11 mouse cellular contexts compared by ENCODE assay signal in the genomic region with DNA sequence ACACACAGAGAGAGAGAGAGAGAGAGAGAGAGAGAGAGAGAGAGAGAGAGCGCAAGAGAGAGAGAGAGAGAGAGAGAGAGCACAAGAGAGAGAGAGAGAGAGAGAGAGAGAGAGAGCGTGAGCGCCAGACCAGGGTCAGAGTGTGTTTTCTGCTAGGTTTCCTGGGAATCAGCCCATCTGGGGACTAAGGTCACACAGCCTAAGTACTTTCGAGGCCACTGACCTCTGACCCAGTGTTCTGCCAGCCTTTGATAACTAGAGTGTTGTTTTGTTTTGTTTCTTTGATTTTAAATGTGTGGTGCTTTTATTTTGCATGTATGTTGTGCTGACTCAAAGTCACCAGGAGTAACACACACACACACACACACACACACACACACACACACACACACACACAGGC. TPM values are rescaled to one million over a fixed set of nuclear protein-coding genes. Genes with fewer than 3 reads are reported as not detected.
DNase-seq lines count a peak whose midpoint lies in the region; ATAC-seq and TF ChIP-seq lines count a peak whose summit lies in the region.
"Had no signal": no experiment of that assay in that cellular context is flagged by ENCODE, and none has a peak within 500 bp of the region (broad histone marks: within the 10 kb centered on the region; RNA-seq: fewer than 3 reads in every experiment).

No protein-coding gene starts in this region.

- H3K9ac ChIP-seq in kidney, embryonic 14.5 days (ENCODE audit: low read depth, low read length): no peak overlapping the region
- H3K9ac ChIP-seq in embryonic facial prominence, embryonic 13.5 days: no peak overlapping the region
- no peak overlapping the region for H3K9ac ChIP-seq in intestine, postnatal 0 days (ENCODE audit: low read depth, low read length)
- H3K9ac ChIP-seq in liver, embryonic 15.5 days: no peak overlapping the region

- WGBS in kidney, embryonic 14.5 days: 30% methylated on average over 3 of the region's 4 CpGs
- WGBS in embryonic facial prominence, embryonic 13.5 days: 27% methylated on average over 3 of the region's 4 CpGs
- 16% methylated on average over 3 of the region's 4 CpGs for WGBS in intestine, postnatal 0 days
- 67% methylated on average over 3 of the region's 4 CpGs for WGBS in liver, embryonic 15.5 days (ENCODE audit: insufficient replicate concordance)

- no peaks in the 10 kb centered on the region for H3K9me3 ChIP-seq in kidney, embryonic 14.5 days (ENCODE audit: control insufficient read depth, low read length)
- H3K9me3 ChIP-seq in embryonic facial prominence, embryonic 13.5 days: no peaks in the 10 kb centered on the region
- no peaks in the 10 kb centered on the region for H3K9me3 ChIP-seq in intestine, postnatal 0 days (ENCODE audit: control insufficient read depth)
- no peaks in the 10 kb centered on the region for H3K9me3 ChIP-seq in liver, embryonic 15.5 days (replicated peaks)
- H3K9me3 ChIP-seq: megakaryocyte, embryonic 14.5 days had no signal

- no peak overlapping the region for H3K27ac ChIP-seq in kidney, embryonic 14.5 days (ENCODE audit: low read depth, low read length)
- H3K27ac ChIP-seq in embryonic facial prominence, embryonic 13.5 days: peak overlapping the region; percentile 72
- H3K27ac ChIP-seq in intestine, postnatal 0 days (ENCODE audit: low read depth, low read length): no peak overlapping the region
- H3K27ac ChIP-seq in liver, embryonic 15.5 days (replicated peaks): peak overlapping the region; percentile 78
- no peak overlapping the region for H3K27ac ChIP-seq in left cerebral cortex, adult 2 months

- intact Hi-C loops in left cerebral cortex, adult 2 months (cut with DNase I): no loop called here

- H3K36me3 ChIP-seq in kidney, embryonic 14.5 days (ENCODE audit: control insufficient read depth, insufficient read depth, low read length): no peaks in the 10 kb centered on the region
- no peaks in the 10 kb centered on the region for H3K36me3 ChIP-seq in embryonic facial prominence, embryonic 13.5 days
- H3K36me3 ChIP-seq in intestine, postnatal 0 days (ENCODE audit: control insufficient read depth, insufficient read depth): no peaks in the 10 kb centered on the region
- no peaks in the 10 kb centered on the region for H3K36me3 ChIP-seq in liver, embryonic 15.5 days (replicated peaks)
- H3K36me3 ChIP-seq: G1E had no signal

- no peak for ATAC-seq in kidney, embryonic 14.5 days (ENCODE audit: low FRiP score, low TSS enrichment)
- ATAC-seq in embryonic facial prominence, embryonic 13.5 days (ENCODE audit: insufficient number of reproducible peaks, insufficient read depth, low FRiP score, low TSS enrichment, low read depth): no peak
- ATAC-seq in intestine, postnatal 0 days: no peak
- peak; percentile 60 for ATAC-seq in liver, embryonic 15.5 days (ENCODE audit: insufficient read depth)
- ATAC-seq in granulocyte monocyte progenitor cell, adult 5-6 weeks (replicated peaks; ENCODE audit: poor library complexity, severe bottlenecking): no peak

- DNase-seq in kidney, adult 11 months: peak; percentile 24
- no peak for DNase-seq in left cerebral cortex, adult 2 months (ENCODE audit: extremely low spot score in 1 of 2, low spot score in 2 of 2)
- DNase-seq in cerebellum, postnatal 25 days: no peak

- peaks cover 26% of the 10 kb centered on the region for H3K27me3 ChIP-seq in kidney, embryonic 14.5 days (ENCODE audit: control insufficient read depth, insufficient read depth, low read length)
- H3K27me3 ChIP-seq in embryonic facial prominence, embryonic 13.5 days: peaks cover 36% of the 10 kb centered on the region
- peaks cover 29% of the 10 kb centered on the region for H3K27me3 ChIP-seq in intestine, postnatal 0 days (replicated peaks; ENCODE audit: control insufficient read depth, insufficient read depth, low read length)
- H3K27me3 ChIP-seq in liver, embryonic 15.5 days: peaks cover 32% of the 10 kb centered on the region

- peaks cover 36% of the 10 kb centered on the region for H3K4me1 ChIP-seq in kidney, embryonic 14.5 days (ENCODE audit: control insufficient read depth, insufficient read depth, low read length)
- H3K4me1 ChIP-seq in embryonic facial prominence, embryonic 13.5 days: peaks cover 53% of the 10 kb centered on the region
- no peaks in the 10 kb centered on the region for H3K4me1 ChIP-seq in intestine, postnatal 0 days (replicated peaks; ENCODE audit: control insufficient read depth, insufficient read depth, low read length)
- H3K4me1 ChIP-seq in liver, embryonic 15.5 days (replicated peaks): peaks cover 37% of the 10 kb centered on the region

- H3K4me3 ChIP-seq in kidney, embryonic 14.5 days (ENCODE audit: low read length): no peak overlapping the region
- no peak overlapping the region for H3K4me3 ChIP-seq in embryonic facial prominence, embryonic 13.5 days
- H3K4me3 ChIP-seq in intestine, postnatal 0 days (ENCODE audit: low read depth, low read length): no peak overlapping the region
- no peak overlapping the region for H3K4me3 ChIP-seq in liver, embryonic 15.5 days (replicated peaks)
- H3K4me3 ChIP-seq in left cerebral cortex, adult 2 months: no peak overlapping the region
- H3K4me3 ChIP-seq: megakaryocyte, embryonic 14.5 days had no signal

- H3K4me2 ChIP-seq in kidney, embryonic 14.5 days (replicated peaks; ENCODE audit: low read depth, low read length): no peak overlapping the region
- peak overlapping the region; percentile 59; the same call in 1 of the 2 replicates for H3K4me2 ChIP-seq in embryonic facial prominence, embryonic 13.5 days
- peak overlapping the region; percentile 9; the same call in 1 of the 2 replicates for H3K4me2 ChIP-seq in intestine, postnatal 0 days (replicated peaks; ENCODE audit: low read depth)
- H3K4me2 ChIP-seq in liver, embryonic 15.5 days: peak overlapping the region; percentile 41; the same call in 1 of the 2 replicates

- TF ChIP-seq CTCF in intestine, postnatal 0 days (IDR thresholded peaks at IDR 0.05; ENCODE audit: low read depth): no peak
- TF ChIP-seq CTCF in left cerebral cortex, adult 2 months (IDR thresholded peaks at IDR 0.05): no peak

RNA-seq across cellular contexts. Expression of gene Fxyd1, which starts 1.1 kb away (rescaled TPM):
- polyA plus RNA-seq in kidney, embryonic 14.5 days (2014; fragmentation: Nextera tagmentation; extraction: Ambion mirVana): 29.8 and 46.3 TPM in 2 replicates
- 50.0 and 59.2 TPM in 2 replicates for polyA plus RNA-seq in embryonic facial prominence, embryonic 13.5 days (2015; fragmentation: Nextera tagmentation; extraction: Ambion mirVana)
- 78.9 and 83.1 TPM in 2 replicates for polyA plus RNA-seq in intestine, postnatal 0 days (2015; fragmentation: Nextera tagmentation; extraction: Ambion mirVana)
- 88.6 and 99.1 TPM in 2 replicates for polyA plus RNA-seq in liver, embryonic 15.5 days (2015; fragmentation: Nextera tagmentation; extraction: Ambion mirVana)
- total RNA-seq in left cerebral cortex, adult 2 months (2021): 10 to 100 TPM; 72.8 to 79.1 TPM
- total RNA-seq in granulocyte monocyte progenitor cell, adult 5-6 weeks (2014; fragmentation: Nextera tagmentation): not detected in 2 replicates
- total RNA-seq in granulocyte monocyte progenitor cell, adult 5-6 weeks (2017): not detected in 2 replicates
- total RNA-seq: G1E; neutrophil, adult 5-6 weeks had no signal
- polyA plus RNA-seq: G1E had no signal

RNA-seq across cellular contexts. Expression of gene Lgi4, which starts 3.3 kb away (rescaled TPM):
- 0.47 TPM in 1 of 2 replicates, not detected in the other for polyA plus RNA-seq in kidney, embryonic 14.5 days (2014; fragmentation: Nextera tagmentation; extraction: Ambion mirVana)
- 1.3 and 1.7 TPM in 2 replicates for polyA plus RNA-seq in embryonic facial prominence, embryonic 13.5 days (2015; fragmentation: Nextera tagmentation; extraction: Ambion mirVana)
- polyA plus RNA-seq in intestine, postnatal 0 days (2015; fragmentation: Nextera tagmentation; extraction: Ambion mirVana): 0.70 and 0.78 TPM in 2 replicates
- polyA plus RNA-seq in liver, embryonic 15.5 days (2015; fragmentation: Nextera tagmentation; extraction: Ambion mirVana): 0.03 TPM in 1 of 2 replicates, not detected in the other
- total RNA-seq in left cerebral cortex, adult 2 months (2021): 10 to 100 TPM; 28.9 to 34.1 TPM
- not detected in 2 replicates for total RNA-seq in granulocyte monocyte progenitor cell, adult 5-6 weeks (2014; fragmentation: Nextera tagmentation)
- total RNA-seq in granulocyte monocyte progenitor cell, adult 5-6 weeks (2017): not detected in 2 replicates
- polyA plus RNA-seq: G1E had no signal

RNA-seq across cellular contexts. Expression of gene Fxyd7, which starts 4.6 kb away (rescaled TPM):
- 8.0 and 9.5 TPM in 2 replicates for polyA plus RNA-seq in kidney, embryonic 14.5 days (2014; fragmentation: Nextera tagmentation; extraction: Ambion mirVana)
- 18.3 and 23.1 TPM in 2 replicates for polyA plus RNA-seq in embryonic facial prominence, embryonic 13.5 days (2015; fragmentation: Nextera tagmentation; extraction: Ambion mirVana)
- 15.2 and 16.2 TPM in 2 replicates for polyA plus RNA-seq in intestine, postnatal 0 days (2015; fragmentation: Nextera tagmentation; extraction: Ambion mirVana)
- 0.17 and 0.26 TPM in 2 replicates for polyA plus RNA-seq in liver, embryonic 15.5 days (2015; fragmentation: Nextera tagmentation; extraction: Ambion mirVana)
- total RNA-seq in left cerebral cortex, adult 2 months (2021): 100 to 1,000 TPM; 174 to 184 TPM
- total RNA-seq in granulocyte monocyte progenitor cell, adult 5-6 weeks (2014; fragmentation: Nextera tagmentation): not detected in 2 replicates
- not detected in 2 replicates for total RNA-seq in granulocyte monocyte progenitor cell, adult 5-6 weeks (2017)
- total RNA-seq: G1E had no signal
- polyA plus RNA-seq: G1E had no signal

RNA-seq across cellular contexts. Expression of gene Fxyd5, which starts 13.6 kb away (rescaled TPM):
- polyA plus RNA-seq in kidney, embryonic 14.5 days (2014; fragmentation: Nextera tagmentation; extraction: Ambion mirVana): 23.3 and 25.8 TPM in 2 replicates
- polyA plus RNA-seq in embryonic facial prominence, embryonic 13.5 days (2015; fragmentation: Nextera tagmentation; extraction: Ambion mirVana): 16.7 and 20.7 TPM in 2 replicates
- polyA plus RNA-seq in intestine, postnatal 0 days (2015; fragmentation: Nextera tagmentation; extraction: Ambion mirVana): 18.2 and 19.3 TPM in 2 replicates
- 19.8 and 22.4 TPM in 2 replicates for polyA plus RNA-seq in liver, embryonic 15.5 days (2015; fragmentation: Nextera tagmentation; extraction: Ambion mirVana)
- 10 to 100 TPM; 34.1 to 39.0 TPM for total RNA-seq in left cerebral cortex, adult 2 months (2021)
- total RNA-seq in granulocyte monocyte progenitor cell, adult 5-6 weeks (2014; fragmentation: Nextera tagmentation): 332 and 404 TPM in 2 replicates
- 209 and 277 TPM in 2 replicates for total RNA-seq in granulocyte monocyte progenitor cell, adult 5-6 weeks (2017)

RNA-seq across cellular contexts. Expression of gene Fxyd3, which starts 20.6 kb away (rescaled TPM):
- polyA plus RNA-seq in kidney, embryonic 14.5 days (2014; fragmentation: Nextera tagmentation; extraction: Ambion mirVana): 13.4 and 18.2 TPM in 2 replicates
- 55.9 and 59.6 TPM in 2 replicates for polyA plus RNA-seq in embryonic facial prominence, embryonic 13.5 days (2015; fragmentation: Nextera tagmentation; extraction: Ambion mirVana)
- 40.4 and 48.0 TPM in 2 replicates for polyA plus RNA-seq in intestine, postnatal 0 days (2015; fragmentation: Nextera tagmentation; extraction: Ambion mirVana)
- polyA plus RNA-seq in liver, embryonic 15.5 days (2015; fragmentation: Nextera tagmentation; extraction: Ambion mirVana): 0.35 and 0.92 TPM in 2 replicates
- not detected for total RNA-seq in left cerebral cortex, adult 2 months (2021)
- total RNA-seq in granulocyte monocyte progenitor cell, adult 5-6 weeks (2014; fragmentation: Nextera tagmentation): not detected in 2 replicates
- not detected in 2 replicates for total RNA-seq in granulocyte monocyte progenitor cell, adult 5-6 weeks (2017)
- total RNA-seq: neutrophil, adult 5-6 weeks had no signal
- polyA plus RNA-seq: G1E had no signal

Comparison
In these comparisons a context has a peak if more than half of its experiments do, and no peak if none do; other contexts are left out.
1. H3K27ac ChIP-seq: peak in embryonic facial prominence, embryonic 13.5 days (single experiment) and liver, embryonic 15.5 days (single experiment); none in kidney, embryonic 14.5 days (single experiment), intestine, postnatal 0 days (single experiment) and left cerebral cortex, adult 2 months (single experiment).